Mouse (Mus musculus): ENCODE results near the gene Otub2. TPM values are rescaled to one million over a fixed set of nuclear protein-coding genes. Genes with fewer than 3 reads are reported as not detected.
"Not testable (repeated sequence)": the region's sequence is repeated elsewhere in the genome, so short reads cannot be mapped to it uniquely, and the experiment has no call there.

Otub2 gene
- polyA plus RNA-seq, 1 experiment from 2014 or later, result 12.2 TPM

- Histone ChIP-seq H3K27ac (replicated peaks; ENCODE audit: low read depth, low read length) (no peak within 1 kb of the TSS), H3K4me1 (ENCODE audit: control insufficient read depth, insufficient read depth, low read length) (no peaks in the 10 kb centered on the region), H3K4me3 (ENCODE audit: low read depth, low read length) (no peak within 1 kb of the TSS), H3K9me3 (replicated peaks; ENCODE audit: control insufficient read depth, low read length) (no peaks in the 10 kb centered on the region), H3K36me3 (replicated peaks; ENCODE audit: control insufficient read depth, insufficient read depth, low read depth, low read length) (no peaks in the 10 kb centered on the region), H3K27me3 (ENCODE audit: control insufficient read depth, insufficient read depth, low read length) (no peaks in the 10 kb centered on the region), H3K4me2 (ENCODE audit: low read depth, low read length) (no peak within 1 kb of the TSS), H3K9ac (replicated peaks; ENCODE audit: low read length) (no peak within 1 kb of the TSS)
- 71% methylated on average over 8 of the region's 8 CpGs for WGBS
- DNase-seq (ENCODE audit: low spot score) (no peak), ATAC-seq (replicated peaks; ENCODE audit: insufficient number of reproducible peaks, low FRiP score, low TSS enrichment, low read depth) (no peak)
These were observed 45.7 kb downstream of the Otub2 start, which contains the start of gene Ifi27 for GRCm38 (mm10) chr12:103433986-103434731. Gene Ifi27, plus strand, starts transcription at chr12:103434211.

GRCm38 (mm10) chr12:103434861-103435260 lies 46.4 kb downstream of the Otub2 start:
- Histone ChIP-seq H3K27ac (replicated peaks; ENCODE audit: low read depth, low read length) (no peak overlapping the region), H3K27me3 (ENCODE audit: control insufficient read depth, insufficient read depth, low read length) (no peaks in the 10 kb centered on the region), H3K9ac (replicated peaks; ENCODE audit: low read length) (no peak overlapping the region), H3K4me2 (ENCODE audit: low read depth, low read length) (no peak overlapping the region), H3K36me3 (replicated peaks; ENCODE audit: control insufficient read depth, insufficient read depth, low read depth, low read length) (no peaks in the 10 kb centered on the region), H3K4me3 (ENCODE audit: low read depth, low read length) (no peak overlapping the region), H3K9me3 (replicated peaks; ENCODE audit: control insufficient read depth, low read length) (no peaks in the 10 kb centered on the region), H3K4me1 (ENCODE audit: control insufficient read depth, insufficient read depth, low read length) (no peaks in the 10 kb centered on the region)
- ATAC-seq (replicated peaks; ENCODE audit: insufficient number of reproducible peaks, low FRiP score, low TSS enrichment, low read depth), result no peak
- no peak for DNase-seq (ENCODE audit: low spot score)

- no peak for ATAC-seq (replicated peaks; ENCODE audit: insufficient number of reproducible peaks, low FRiP score, low TSS enrichment, low read depth)
- Histone ChIP-seq H3K27ac (replicated peaks; ENCODE audit: low read depth, low read length) (no peak overlapping the region), H3K9ac (replicated peaks; ENCODE audit: low read length) (no peak overlapping the region), H3K4me2 (ENCODE audit: low read depth, low read length) (no peak overlapping the region), H3K27me3 (ENCODE audit: control insufficient read depth, insufficient read depth, low read length) (no peaks in the 10 kb centered on the region), H3K4me1 (ENCODE audit: control insufficient read depth, insufficient read depth, low read length) (no peaks in the 10 kb centered on the region), H3K36me3 (replicated peaks; ENCODE audit: control insufficient read depth, insufficient read depth, low read depth, low read length) (no peaks in the 10 kb centered on the region), H3K9me3 (replicated peaks; ENCODE audit: control insufficient read depth, low read length) (no peaks in the 10 kb centered on the region), H3K4me3 (ENCODE audit: low read depth, low read length) (no peak overlapping the region)
- no peak for DNase-seq (ENCODE audit: low spot score)
- WGBS, result 73% methylated on average over 1 of the region's 1 CpGs
These were observed 49.1 kb downstream of the Otub2 start for GRCm38 (mm10) chr12:103437601-103438000.

GRCm38 (mm10) chr12:103443524-103443923 lies 55.0 kb downstream of the Otub2 start, which contains the start of gene Ifi27l2a:
Gene Ifi27l2a, minus strand, starts transcription at chr12:103443680.
- Histone ChIP-seq H3K4me2 (ENCODE audit: low read depth, low read length) (no peak within 1 kb of the TSS), H3K9ac (replicated peaks; ENCODE audit: low read length) (no peak within 1 kb of the TSS), H3K27ac (replicated peaks; ENCODE audit: low read depth, low read length) (no peak within 1 kb of the TSS), H3K9me3 (replicated peaks; ENCODE audit: control insufficient read depth, low read length) (no peaks in the 10 kb centered on the region), H3K27me3 (ENCODE audit: control insufficient read depth, insufficient read depth, low read length) (no peaks in the 10 kb centered on the region), H3K36me3 (replicated peaks; ENCODE audit: control insufficient read depth, insufficient read depth, low read depth, low read length) (no peaks in the 10 kb centered on the region), H3K4me3 (ENCODE audit: low read depth, low read length) (no peak within 1 kb of the TSS), H3K4me1 (ENCODE audit: control insufficient read depth, insufficient read depth, low read length) (no peaks in the 10 kb centered on the region)
- 54% methylated on average over 3 of the region's 3 CpGs for WGBS
- ATAC-seq (replicated peaks; ENCODE audit: insufficient number of reproducible peaks, low FRiP score, low TSS enrichment, low read depth) (no peak), DNase-seq (ENCODE audit: low spot score) (no peak)

- not testable (repeated sequence) for H3K4me2 ChIP-seq (ENCODE audit: low read depth, low read length); ATAC-seq (replicated peaks; ENCODE audit: insufficient number of reproducible peaks, low FRiP score, low TSS enrichment, low read depth)
These were observed 55.8 kb downstream of the Otub2 start for GRCm38 (mm10) chr12:103444261-103444660.

GRCm38 (mm10) chr12:103445060-103445459 lies 56.6 kb downstream of the Otub2 start:
- Histone ChIP-seq H3K9me3 (replicated peaks; ENCODE audit: control insufficient read depth, low read length) (no peaks in the 10 kb centered on the region), H3K4me2 (ENCODE audit: low read depth, low read length) (no peak overlapping the region), H3K27ac (replicated peaks; ENCODE audit: low read depth, low read length) (no peak overlapping the region), H3K27me3 (ENCODE audit: control insufficient read depth, insufficient read depth, low read length) (no peaks in the 10 kb centered on the region), H3K4me3 (ENCODE audit: low read depth, low read length) (no peak overlapping the region), H3K36me3 (replicated peaks; ENCODE audit: control insufficient read depth, insufficient read depth, low read depth, low read length) (no peaks in the 10 kb centered on the region), H3K4me1 (ENCODE audit: control insufficient read depth, insufficient read depth, low read length) (no peaks in the 10 kb centered on the region), H3K9ac (replicated peaks; ENCODE audit: low read length) (no peak overlapping the region)
- ATAC-seq (replicated peaks; ENCODE audit: insufficient number of reproducible peaks, low FRiP score, low TSS enrichment, low read depth) (no peak), DNase-seq (ENCODE audit: low spot score) (no peak)
- 78% methylated on average over 3 of the region's 3 CpGs for WGBS

More at GRCm38 (mm10) chr12:103444261-103444660, 55.8 kb downstream of the Otub2 start:
- not testable (repeated sequence) for H3K27ac ChIP-seq (replicated peaks; ENCODE audit: low read depth, low read length); DNase-seq (ENCODE audit: low spot score); H3K27me3 ChIP-seq (ENCODE audit: control insufficient read depth, insufficient read depth, low read length); H3K9me3 ChIP-seq (replicated peaks; ENCODE audit: control insufficient read depth, low read length); H3K4me1 ChIP-seq (ENCODE audit: control insufficient read depth, insufficient read depth, low read length); H3K36me3 ChIP-seq (replicated peaks; ENCODE audit: control insufficient read depth, insufficient read depth, low read depth, low read length); H3K9ac ChIP-seq (replicated peaks; ENCODE audit: low read length); H3K4me3 ChIP-seq (ENCODE audit: low read depth, low read length)
- WGBS, result 56% methylated on average over 4 of the region's 7 CpGs

GRCm38 (mm10) chr12:103453361-103453760 lies 64.9 kb downstream of the Otub2 start:
- Histone ChIP-seq H3K4me1 (ENCODE audit: control insufficient read depth, insufficient read depth, low read length) (no peaks in the 10 kb centered on the region), H3K9me3 (replicated peaks; ENCODE audit: control insufficient read depth, low read length) (no peaks in the 10 kb centered on the region), H3K27ac (replicated peaks; ENCODE audit: low read depth, low read length) (no peak overlapping the region), H3K36me3 (replicated peaks; ENCODE audit: control insufficient read depth, insufficient read depth, low read depth, low read length) (no peaks in the 10 kb centered on the region), H3K9ac (replicated peaks; ENCODE audit: low read length) (no peak overlapping the region), H3K4me3 (ENCODE audit: low read depth, low read length) (no peak overlapping the region), H3K27me3 (ENCODE audit: control insufficient read depth, insufficient read depth, low read length) (no peaks in the 10 kb centered on the region), H3K4me2 (ENCODE audit: low read depth, low read length) (no peak overlapping the region)
- no peak for ATAC-seq (replicated peaks; ENCODE audit: insufficient number of reproducible peaks, low FRiP score, low TSS enrichment, low read depth)
- DNase-seq (ENCODE audit: low spot score), result no peak
